Mouse (Mus musculus): Measurements from ENCODE around the gene Hhatl.
A peak's percentile ranks its signal among the peaks of the same experiment; 100 is the strongest.

Gene Hhatl

GRCm38 (mm10) chr9:121759091-121760081, 32.9 kb downstream of the Hhatl start, which contains the start of gene Zfp651:
TSS of gene Zfp651 (plus strand) at chr9:121759330.
- DNase-seq (ENCODE audit: low spot score in 2 of 2), result no peak

- no peak for DNase-seq (ENCODE audit: low spot score in 2 of 2)
Measured at GRCm38 (mm10) chr9:121757835-121758814, 34.2 kb downstream of the Hhatl start.

- DNase-seq (ENCODE audit: low spot score in 2 of 2), result peak in 1 of 2 experiments; percentile 16
Measured at GRCm38 (mm10) chr9:121757432-121757831, 34.9 kb downstream of the Hhatl start.

- no peak for DNase-seq (ENCODE audit: low spot score in 2 of 2)
Measured at GRCm38 (mm10) chr9:121756785-121757184, 35.5 kb downstream of the Hhatl start.

- no peak for DNase-seq (ENCODE audit: low spot score in 2 of 2)
Measured at GRCm38 (mm10) chr9:121754624-121755023, 37.7 kb downstream of the Hhatl start.

GRCm38 (mm10) chr9:121752774-121753173, 39.5 kb downstream of the Hhatl start:
- DNase-seq (ENCODE audit: low spot score in 2 of 2), result no peak

- DNase-seq (ENCODE audit: low spot score in 2 of 2), result no peak
Measured at GRCm38 (mm10) chr9:121744051-121744450, 48.3 kb downstream of the Hhatl start.

GRCm38 (mm10) chr9:121741168-121741567, 51.1 kb downstream of the Hhatl start:
- no peak for DNase-seq (ENCODE audit: low spot score in 2 of 2)

GRCm38 (mm10) chr9:121740490-121740889, 51.8 kb downstream of the Hhatl start:
- no peak for DNase-seq (ENCODE audit: low spot score in 2 of 2)
